Mouse (Mus musculus) midbrain, embryonic 11.5 days (tissue): Measurements from ENCODE around the gene Cys1. TPM values are rescaled to one million over a fixed set of nuclear protein-coding genes. Genes with fewer than 3 reads are reported as not detected.

Source experiments
- ATAC-seq: fragments of 200-750 bp; cut with Nextera tagmentation; 2 replicates; pipeline ENCODE4 v1.8.0; 2017; ENCODE audit warnings: moderate TSS enrichment, moderate library complexity; ENCODE audit not compliant: low FRiP score
- DNase-seq: peaks from one replicate; pipeline ENCODE4 v3.0.0; 2015; ENCODE audit warnings: low spot score; ENCODE audit errors: missing footprints
- H3K27ac ChIP-seq: fragments of 300-500 bp; sonication (generic); 2 replicates; pipeline ENCODE4 v1.5.1; 2014; ENCODE audit warnings: low read depth, low read length
- H3K27me3 ChIP-seq: fragments of 300-500 bp; sonication (generic); 2 replicates; pipeline ENCODE4 v1.6.1; 2014; ENCODE audit warnings: mild to moderate bottlenecking, low read length, moderate library complexity, mixed read lengths; ENCODE audit not compliant: control insufficient read depth, insufficient read depth
- H3K36me3 ChIP-seq: fragments of 300-500 bp; sonication (generic); 2 replicates; pipeline ENCODE4 v1.6.1; 2014; ENCODE audit warnings: mild to moderate bottlenecking, low read length, moderate library complexity, mixed read lengths; ENCODE audit not compliant: control insufficient read depth, insufficient read depth
- H3K4me1 ChIP-seq: fragments of 300-500 bp; sonication (generic); 2 replicates; pipeline ENCODE4 v1.6.1; 2014; ENCODE audit warnings: low read length; ENCODE audit not compliant: control insufficient read depth, insufficient read depth
- H3K4me2 ChIP-seq: fragments of 300-500 bp; sonication (generic); 2 replicates; pipeline ENCODE4 v1.6.1; 2014; ENCODE audit warnings: mild to moderate bottlenecking, moderate library complexity
- H3K4me3 ChIP-seq: fragments of 300-500 bp; sonication (generic); 2 replicates; pipeline ENCODE4 v1.5.1; 2014; ENCODE audit warnings: low read depth, low read length
- H3K9ac ChIP-seq: fragments of 300-500 bp; sonication (generic); 2 replicates; pipeline ENCODE4 v1.6.1; 2014; ENCODE audit warnings: low read length
- H3K9me3 ChIP-seq: fragments of 300-500 bp; sonication (generic); 2 replicates; pipeline ENCODE4 v1.6.1; 2016; ENCODE audit warnings: low read length; ENCODE audit not compliant: control insufficient read depth
- WGBS: fragments of 180-500 bp; shearing (Covaris S2); extraction: QIAGEN DNeasy Blood & Tissue Kit; methylation state at CpG from one replicate; pipeline ENCODE4 v1.1.7; 2014; 5-methylcytosine and 5-hydroxymethylcytosine counted together
- polyA plus RNA-seq: library from polyadenylated mRNA; unstranded; fragments of >200 nt; fragmentation: Nextera tagmentation; extraction: Ambion mirVana; gene quantifications from 2 replicates; pipeline ENCODE4 v1.2.1, GENCODE M21; 2014

The Cys1 gene
- polyA plus RNA-seq, 1 experiment from 2014 or later, result 0.57 TPM

DNA sequence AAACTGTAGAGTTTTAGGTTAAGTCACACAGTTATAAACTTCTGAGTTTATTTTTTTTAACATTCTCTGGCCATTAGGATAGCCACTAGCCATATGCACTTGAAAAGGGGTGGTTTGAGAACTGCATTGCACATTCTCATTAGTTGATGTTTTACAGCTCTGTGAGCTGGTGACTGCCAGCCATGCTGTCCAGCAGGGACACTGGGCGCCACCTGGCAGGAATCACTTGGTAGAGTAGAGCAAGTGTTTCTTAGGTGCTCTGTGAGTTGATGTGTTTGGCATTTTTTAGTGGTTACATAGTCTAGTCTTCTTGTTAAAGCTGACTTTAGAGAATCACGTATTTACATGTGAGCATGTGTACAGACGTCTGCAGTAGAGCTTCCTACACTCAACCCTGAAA lies 25.2 kb downstream of the Cys1 start:
- H3K4me3 ChIP-seq, result no peak overlapping the region
- H3K9ac ChIP-seq, result peak overlapping the region; percentile 48
- no peaks in the 10 kb centered on the region for H3K27me3 ChIP-seq
- peak overlapping the region; percentile 10; the same call in 1 of the 2 replicates for H3K4me2 ChIP-seq
- peak overlapping the region; percentile 40; the same call in 1 of the 2 replicates for H3K27ac ChIP-seq
- no peak for DNase-seq
- 86% methylated on average over 3 of the region's 3 CpGs for WGBS
- H3K4me1 ChIP-seq, result peaks cover 23% of the 10 kb centered on the region
- peaks cover 9% of the 10 kb centered on the region for H3K36me3 ChIP-seq
- H3K9me3 ChIP-seq, result no peaks in the 10 kb centered on the region
- ATAC-seq, result no peak

DNA sequence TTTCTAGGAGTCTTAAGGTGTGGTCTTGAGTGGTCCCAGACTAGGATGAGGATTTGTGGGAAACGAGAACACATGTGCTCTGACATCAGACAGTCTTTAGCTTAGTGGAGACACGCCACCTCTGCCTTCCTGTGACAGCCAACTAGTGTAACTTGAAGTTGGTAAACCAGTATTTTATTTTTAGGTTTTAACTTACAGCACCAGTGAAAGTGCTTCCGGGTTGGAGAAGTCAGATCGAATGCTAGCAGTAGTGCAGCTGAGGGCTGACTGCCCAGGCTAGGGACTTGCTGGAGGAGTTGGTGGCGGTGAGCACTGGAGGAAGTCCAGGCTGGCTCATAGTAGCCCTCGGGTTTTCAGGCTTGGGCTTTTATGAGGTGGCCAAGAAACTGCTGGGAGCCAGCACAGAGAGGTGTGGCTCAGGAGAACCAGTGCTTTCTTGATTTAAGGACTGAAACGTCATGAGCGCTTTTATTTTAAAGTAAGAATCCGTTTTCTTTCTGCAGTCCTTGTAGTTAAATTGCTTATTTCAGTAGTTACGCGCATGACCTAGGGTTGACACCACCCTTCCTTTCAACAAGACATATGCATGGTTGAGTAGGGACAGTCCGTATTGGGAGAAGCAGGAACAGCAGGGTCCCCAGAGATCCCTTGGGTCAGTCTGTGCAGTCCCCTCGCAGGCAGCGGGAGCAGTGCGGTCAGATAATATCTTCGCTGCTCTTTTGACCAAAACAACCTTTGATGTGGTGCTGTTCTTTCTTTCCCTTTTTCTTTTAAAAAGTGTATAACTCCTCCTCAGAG lies 27.3 kb downstream of the Cys1 start:
- peak; percentile 66 for DNase-seq
- Histone ChIP-seq H3K36me3 (peaks cover 6% of the 10 kb centered on the region), H3K27me3 (peaks cover 2% of the 10 kb centered on the region; the same call in 1 of the 2 replicates), H3K4me3 (no peak overlapping the region), H3K9me3 (no peaks in the 10 kb centered on the region), H3K4me1 (peaks cover 29% of the 10 kb centered on the region), H3K27ac (no peak overlapping the region), H3K4me2 (no peak overlapping the region), H3K9ac (no peak overlapping the region)
- no peak for ATAC-seq
- 88% methylated on average over 16 of the region's 16 CpGs for WGBS

DNA sequence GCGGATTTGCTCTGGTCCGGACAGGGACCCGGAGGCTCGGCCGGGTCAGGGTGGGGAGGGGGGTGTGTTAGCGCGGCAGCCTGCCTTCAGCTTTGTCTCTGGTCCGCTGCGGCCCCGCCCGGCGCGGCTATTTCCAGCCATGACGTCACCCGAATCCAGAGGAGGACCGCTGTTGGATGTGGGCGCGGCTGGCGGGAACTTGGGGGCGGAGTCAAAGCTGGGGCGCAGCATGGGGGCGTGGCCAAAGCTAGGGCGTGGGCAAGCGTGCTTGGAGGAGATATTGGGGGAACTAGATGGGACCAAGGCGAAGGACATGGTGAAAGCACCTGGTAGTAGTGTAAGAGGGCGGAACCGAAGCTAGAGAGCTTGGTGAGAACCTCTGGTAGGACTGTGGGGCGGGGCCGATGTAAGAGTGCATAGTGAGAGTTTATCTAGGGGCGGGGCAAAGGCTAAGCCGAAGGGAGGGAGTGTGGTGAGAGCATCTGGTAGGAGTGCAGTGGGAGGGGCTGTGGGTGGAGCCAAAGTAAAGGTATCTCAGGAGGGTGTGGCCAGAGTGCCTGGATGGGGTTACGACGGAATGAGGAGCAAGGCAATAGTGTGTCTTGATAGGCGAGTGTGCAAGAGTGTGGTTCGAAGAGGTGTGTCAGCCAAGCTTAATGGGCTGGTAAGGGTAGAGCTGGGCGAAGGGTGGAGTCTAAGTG lies 29.8 kb downstream of the Cys1 start:
- Histone ChIP-seq H3K4me3 (peak overlapping the region; percentile 83), H3K4me2 (peak overlapping the region; percentile 60), H3K9me3 (no peaks in the 10 kb centered on the region), H3K27me3 (peaks cover 2% of the 10 kb centered on the region; the same call in 1 of the 2 replicates), H3K36me3 (peaks cover 6% of the 10 kb centered on the region), H3K9ac (peak overlapping the region; percentile 89), H3K4me1 (peaks cover 22% of the 10 kb centered on the region), H3K27ac (peak overlapping the region; percentile 84)
- WGBS, result 1% methylated on average over 36 of the region's 36 CpGs
- ATAC-seq (peak; percentile 87), DNase-seq (peak; percentile 99)

DNA sequence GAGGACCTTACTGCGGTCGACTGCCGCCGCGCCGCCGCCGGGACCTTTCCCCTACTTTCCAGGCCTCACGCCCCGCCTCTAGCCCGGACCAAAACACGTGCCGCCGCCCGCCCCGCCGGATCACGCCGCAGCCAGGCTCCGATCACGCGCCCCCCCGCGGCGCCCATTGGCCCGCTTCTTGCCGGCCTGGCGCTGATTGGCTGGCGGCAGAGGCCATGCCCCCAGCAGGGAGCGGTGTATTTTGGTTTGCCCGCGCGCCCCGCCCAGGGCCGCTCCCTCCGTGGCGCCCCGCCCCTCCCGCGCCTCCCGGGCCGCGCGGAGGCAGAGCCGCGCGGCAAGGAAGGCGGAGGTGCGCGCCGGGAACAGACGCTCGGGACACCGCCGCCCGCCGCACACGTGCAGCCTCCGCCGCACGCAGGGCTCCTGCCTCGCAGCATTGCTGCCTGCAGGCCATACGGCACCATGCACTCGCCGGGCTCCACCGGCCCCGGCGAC lies 30.5 kb downstream of the Cys1 start, which contains the start of gene Klf11:
Klf11 (plus strand) TSS at position 212 of the 495 bp plus-strand sequence.
- under 1% methylated on average over 53 of the region's 68 CpGs for WGBS
- DNase-seq (peak; percentile 100), ATAC-seq (peak; percentile 94)
- Histone ChIP-seq H3K36me3 (peaks cover 6% of the 10 kb centered on the region), H3K4me2 (peak within 1 kb of the TSS; percentile 60), H3K9ac (peak within 1 kb of the TSS; percentile 89), H3K27me3 (peaks cover 2% of the 10 kb centered on the region; the same call in 1 of the 2 replicates), H3K27ac (peak within 1 kb of the TSS; percentile 84), H3K4me1 (peaks cover 16% of the 10 kb centered on the region), H3K9me3 (no peaks in the 10 kb centered on the region), H3K4me3 (peak within 1 kb of the TSS; percentile 83)

DNA sequence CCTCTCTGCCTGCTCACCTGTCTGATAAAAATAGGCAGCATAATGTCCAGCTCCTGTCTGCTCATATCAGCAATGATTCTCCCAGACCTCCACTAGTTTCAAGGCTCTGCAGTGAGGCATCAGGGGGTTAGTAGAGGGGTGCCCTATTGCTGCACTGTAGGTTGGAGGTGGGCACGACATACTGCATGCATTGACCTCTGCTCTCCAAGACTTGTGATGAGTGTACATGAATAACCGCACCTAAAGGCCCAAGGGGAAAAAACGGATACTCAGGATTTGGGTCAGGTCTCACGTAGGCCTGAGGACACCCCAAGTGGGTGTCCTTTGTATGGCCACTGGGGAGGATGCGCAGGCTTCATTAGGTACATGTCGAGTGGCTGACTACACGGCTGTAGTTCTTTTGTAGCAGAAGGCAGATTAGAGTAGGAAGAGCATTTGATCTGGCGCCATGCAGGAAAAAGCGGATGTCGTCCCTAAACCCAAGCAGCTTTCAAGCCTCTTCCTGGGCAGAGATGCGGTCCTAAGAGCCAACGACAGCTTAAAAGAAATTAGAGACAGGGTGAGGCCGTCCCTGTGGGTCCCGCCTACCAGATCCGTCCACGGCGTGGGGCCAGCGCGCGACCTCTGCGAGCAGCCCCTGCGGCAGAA lies 31.1 kb downstream of the Cys1 start:
- DNase-seq (peak; percentile 89), ATAC-seq (peak; percentile 8; the same call in 1 of the 2 replicates)
- Histone ChIP-seq H3K4me1 (peaks cover 12% of the 10 kb centered on the region), H3K4me2 (peak overlapping the region; percentile 60), H3K27me3 (peaks cover 2% of the 10 kb centered on the region; the same call in 1 of the 2 replicates), H3K27ac (peak overlapping the region; percentile 12; the same call in 1 of the 2 replicates), H3K9ac (peak overlapping the region; percentile 53), H3K9me3 (no peaks in the 10 kb centered on the region), H3K36me3 (peaks cover 6% of the 10 kb centered on the region), H3K4me3 (peak overlapping the region; percentile 83)
- WGBS, result 4% methylated on average over 22 of the region's 22 CpGs

DNA sequence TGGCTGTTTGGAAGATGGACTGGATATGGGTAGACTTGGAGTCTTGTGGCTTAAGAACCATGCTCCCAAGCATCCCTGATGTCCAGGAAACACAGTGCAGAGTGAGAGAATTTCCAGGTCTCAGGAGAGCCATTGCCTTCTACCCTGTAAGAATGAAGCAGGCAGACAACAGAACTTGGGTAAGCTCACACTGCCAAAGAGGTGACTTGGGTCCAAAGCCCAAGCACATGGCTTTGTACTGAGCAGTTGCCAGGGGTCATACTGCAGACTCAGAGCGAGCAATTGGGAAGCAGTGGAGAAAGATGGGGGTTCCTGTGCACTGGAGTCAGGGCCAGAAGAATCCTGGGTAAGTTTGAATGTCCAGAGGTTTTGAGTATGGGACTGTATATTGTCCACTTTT lies 33.5 kb downstream of the Cys1 start:
- no peak overlapping the region for H3K9ac ChIP-seq
- no peaks in the 10 kb centered on the region for H3K9me3 ChIP-seq
- H3K4me3 ChIP-seq, result no peak overlapping the region
- peaks cover 2% of the 10 kb centered on the region; the same call in 1 of the 2 replicates for H3K27me3 ChIP-seq
- no peak for ATAC-seq
- H3K4me1 ChIP-seq, result peaks cover 12% of the 10 kb centered on the region
- 72% methylated on average over 1 of the region's 1 CpGs for WGBS
- H3K4me2 ChIP-seq, result no peak overlapping the region
- H3K36me3 ChIP-seq, result no peaks in the 10 kb centered on the region
- no peak for DNase-seq
- no peak overlapping the region for H3K27ac ChIP-seq

DNA sequence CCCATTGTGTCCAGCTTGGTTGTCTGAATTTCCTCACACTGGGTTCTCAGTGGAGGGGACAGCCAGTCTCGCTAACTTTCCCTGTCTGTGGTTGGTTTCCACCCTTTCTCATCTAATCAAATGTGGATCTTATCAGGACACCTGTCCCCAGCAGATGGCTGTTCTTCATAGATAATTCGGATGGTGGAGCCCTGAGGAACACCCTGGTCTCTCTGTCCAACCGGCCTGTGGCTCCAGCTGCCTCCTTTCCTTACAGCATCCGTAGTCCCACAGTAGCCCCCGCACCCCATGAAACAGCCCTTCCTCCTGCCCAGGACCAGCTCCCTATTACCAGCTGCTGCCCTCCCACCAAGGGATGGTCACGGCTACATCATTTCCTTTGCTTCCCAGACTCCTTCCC lies 35.7 kb downstream of the Cys1 start:
- Histone ChIP-seq H3K4me1 (peaks cover 6% of the 10 kb centered on the region), H3K4me3 (no peak overlapping the region), H3K27me3 (peaks cover 2% of the 10 kb centered on the region; the same call in 1 of the 2 replicates), H3K9me3 (no peaks in the 10 kb centered on the region), H3K9ac (no peak overlapping the region), H3K4me2 (no peak overlapping the region), H3K36me3 (no peaks in the 10 kb centered on the region), H3K27ac (no peak overlapping the region)
- 93% methylated on average over 6 of the region's 6 CpGs for WGBS
- no peak for ATAC-seq
- DNase-seq, result no peak

DNA sequence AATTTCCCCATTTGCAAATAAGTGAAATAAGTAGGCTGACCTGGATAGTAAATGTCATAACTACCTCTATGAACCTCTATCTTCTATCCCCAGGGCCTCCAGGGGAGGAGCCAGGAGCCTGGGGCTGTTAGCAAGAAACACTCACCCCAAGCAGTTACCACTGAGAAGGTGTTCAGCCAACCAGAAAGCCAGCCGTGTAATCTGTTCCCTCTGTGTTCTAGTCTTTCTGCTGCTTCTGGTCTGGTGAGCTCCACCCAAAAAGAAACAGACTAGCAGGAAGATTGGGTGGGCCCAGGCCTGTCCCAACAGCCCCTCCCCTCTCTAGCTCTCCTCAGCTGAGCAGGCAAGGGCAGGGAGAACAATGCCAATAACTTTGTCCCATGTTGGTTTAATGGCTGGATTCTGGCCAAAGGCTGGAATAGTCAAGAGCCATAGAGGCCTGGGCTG lies 37.5 kb downstream of the Cys1 start:
- no peak overlapping the region for H3K4me3 ChIP-seq
- WGBS, result 73% methylated on average over 1 of the region's 1 CpGs
- no peaks in the 10 kb centered on the region for H3K27me3 ChIP-seq
- H3K4me1 ChIP-seq, result no peaks in the 10 kb centered on the region
- H3K36me3 ChIP-seq, result no peaks in the 10 kb centered on the region
- H3K4me2 ChIP-seq, result no peak overlapping the region
- no peak overlapping the region for H3K27ac ChIP-seq
- no peak overlapping the region for H3K9ac ChIP-seq
- DNase-seq (peak; percentile 68), ATAC-seq (no peak)
- H3K9me3 ChIP-seq, result no peaks in the 10 kb centered on the region
